Mouse (Mus musculus): ENCODE data around the gene Sash3. TPM values are rescaled to one million over a fixed set of nuclear protein-coding genes. Genes with fewer than 3 reads are reported as not detected.

Sash3 gene
- polyA plus RNA-seq, 1 experiment from 2014 or later: 1.4 TPM

- no peak overlapping the region for H3K4me2 ChIP-seq (replicated peaks; ENCODE audit: low read depth, low read length)
- H3K27me3 ChIP-seq (ENCODE audit: control insufficient read depth, insufficient read depth, low read length): no peaks in the 10 kb centered on the region
- ATAC-seq (ENCODE audit: low FRiP score, low TSS enrichment): no peak
- no peak overlapping the region for H3K9ac ChIP-seq (ENCODE audit: low read depth, low read length)
- H3K4me3 ChIP-seq (ENCODE audit: low read length): no peak overlapping the region
- H3K4me1 ChIP-seq (ENCODE audit: control insufficient read depth, insufficient read depth, low read length): no peaks in the 10 kb centered on the region
- no peaks in the 10 kb centered on the region for H3K9me3 ChIP-seq (ENCODE audit: control insufficient read depth, low read length)
- WGBS: 85% methylated on average over 6 of the region's 6 CpGs
- no peak overlapping the region for H3K27ac ChIP-seq (ENCODE audit: low read depth, low read length)
- no peaks in the 10 kb centered on the region; the same call in 1 of the 2 replicates for H3K36me3 ChIP-seq (ENCODE audit: control insufficient read depth, insufficient read depth, low read length)
These were observed 45.0 kb downstream of the Sash3 start for GRCm38 (mm10) chrX:48191261-48191660.

GRCm38 (mm10) chrX:48193235-48194152, 47.3 kb downstream of the Sash3 start:
- peak; percentile 91 for ATAC-seq (ENCODE audit: low FRiP score, low TSS enrichment)
- H3K36me3 ChIP-seq (ENCODE audit: control insufficient read depth, insufficient read depth, low read length): no peaks in the 10 kb centered on the region; the same call in 1 of the 2 replicates
- no peaks in the 10 kb centered on the region for H3K4me1 ChIP-seq (ENCODE audit: control insufficient read depth, insufficient read depth, low read length)
- H3K27me3 ChIP-seq (ENCODE audit: control insufficient read depth, insufficient read depth, low read length): no peaks in the 10 kb centered on the region
- no peak overlapping the region for H3K9ac ChIP-seq (ENCODE audit: low read depth, low read length)
- WGBS: 67% methylated on average over 14 of the region's 14 CpGs
- no peaks in the 10 kb centered on the region for H3K9me3 ChIP-seq (ENCODE audit: control insufficient read depth, low read length)
- H3K4me3 ChIP-seq (ENCODE audit: low read length): no peak overlapping the region
- no peak overlapping the region for H3K4me2 ChIP-seq (replicated peaks; ENCODE audit: low read depth, low read length)
- no peak overlapping the region for H3K27ac ChIP-seq (ENCODE audit: low read depth, low read length)

- Histone ChIP-seq H3K4me1 (ENCODE audit: control insufficient read depth, insufficient read depth, low read length) (no peaks in the 10 kb centered on the region), H3K27ac (ENCODE audit: low read depth, low read length) (no peak overlapping the region), H3K4me2 (replicated peaks; ENCODE audit: low read depth, low read length) (no peak overlapping the region), H3K9me3 (ENCODE audit: control insufficient read depth, low read length) (no peaks in the 10 kb centered on the region), H3K9ac (ENCODE audit: low read depth, low read length) (no peak overlapping the region), H3K36me3 (ENCODE audit: control insufficient read depth, insufficient read depth, low read length) (no peaks in the 10 kb centered on the region; the same call in 1 of the 2 replicates), H3K4me3 (ENCODE audit: low read length) (no peak overlapping the region), H3K27me3 (ENCODE audit: control insufficient read depth, insufficient read depth, low read length) (no peaks in the 10 kb centered on the region)
- WGBS: 87% methylated on average over 3 of the region's 3 CpGs
- no peak for ATAC-seq (ENCODE audit: low FRiP score, low TSS enrichment)
These were observed 51.6 kb downstream of the Sash3 start for GRCm38 (mm10) chrX:48197856-48198255.

GRCm38 (mm10) chrX:48199026-48199425, 52.8 kb downstream of the Sash3 start:
- H3K9ac ChIP-seq (ENCODE audit: low read depth, low read length): no peak overlapping the region
- no peak overlapping the region for H3K27ac ChIP-seq (ENCODE audit: low read depth, low read length)
- no peak overlapping the region for H3K4me2 ChIP-seq (replicated peaks; ENCODE audit: low read depth, low read length)
- H3K27me3 ChIP-seq (ENCODE audit: control insufficient read depth, insufficient read depth, low read length): no peaks in the 10 kb centered on the region
- no peaks in the 10 kb centered on the region for H3K9me3 ChIP-seq (ENCODE audit: control insufficient read depth, low read length)
- H3K4me1 ChIP-seq (ENCODE audit: control insufficient read depth, insufficient read depth, low read length): no peaks in the 10 kb centered on the region
- H3K4me3 ChIP-seq (ENCODE audit: low read length): no peak overlapping the region
- no peaks in the 10 kb centered on the region for H3K36me3 ChIP-seq (ENCODE audit: control insufficient read depth, insufficient read depth, low read length)
- ATAC-seq (ENCODE audit: low FRiP score, low TSS enrichment): no peak
- WGBS: 98% methylated on average over 2 of the region's 2 CpGs

- Histone ChIP-seq H3K27me3 (ENCODE audit: control insufficient read depth, insufficient read depth, low read length) (no peaks in the 10 kb centered on the region), H3K9me3 (ENCODE audit: control insufficient read depth, low read length) (no peaks in the 10 kb centered on the region), H3K9ac (ENCODE audit: low read depth, low read length) (no peak overlapping the region), H3K36me3 (ENCODE audit: control insufficient read depth, insufficient read depth, low read length) (no peaks in the 10 kb centered on the region), H3K4me2 (replicated peaks; ENCODE audit: low read depth, low read length) (no peak overlapping the region), H3K4me3 (ENCODE audit: low read length) (no peak overlapping the region), H3K4me1 (ENCODE audit: control insufficient read depth, insufficient read depth, low read length) (no peaks in the 10 kb centered on the region), H3K27ac (ENCODE audit: low read depth, low read length) (no peak overlapping the region)
- no peak for ATAC-seq (ENCODE audit: low FRiP score, low TSS enrichment)
- WGBS: 85% methylated on average over 3 of the region's 3 CpGs
These were observed 54.5 kb downstream of the Sash3 start for GRCm38 (mm10) chrX:48200699-48201098.

GRCm38 (mm10) chrX:48201973-48202372, 55.7 kb downstream of the Sash3 start:
- Histone ChIP-seq H3K36me3 (ENCODE audit: control insufficient read depth, insufficient read depth, low read length) (no peaks in the 10 kb centered on the region), H3K27me3 (ENCODE audit: control insufficient read depth, insufficient read depth, low read length) (no peaks in the 10 kb centered on the region), H3K9ac (ENCODE audit: low read depth, low read length) (no peak overlapping the region), H3K4me3 (ENCODE audit: low read length) (no peak overlapping the region), H3K4me1 (ENCODE audit: control insufficient read depth, insufficient read depth, low read length) (no peaks in the 10 kb centered on the region), H3K27ac (ENCODE audit: low read depth, low read length) (no peak overlapping the region), H3K4me2 (replicated peaks; ENCODE audit: low read depth, low read length) (no peak overlapping the region), H3K9me3 (ENCODE audit: control insufficient read depth, low read length) (no peaks in the 10 kb centered on the region)
- 91% methylated on average over 7 of the region's 7 CpGs for WGBS
- ATAC-seq (ENCODE audit: low FRiP score, low TSS enrichment): no peak

GRCm38 (mm10) chrX:48202436-48202835, 56.2 kb downstream of the Sash3 start:
- no peak overlapping the region for H3K4me3 ChIP-seq (ENCODE audit: low read length)
- no peak overlapping the region for H3K4me2 ChIP-seq (replicated peaks; ENCODE audit: low read depth, low read length)
- WGBS: 86% methylated on average over 7 of the region's 7 CpGs

GRCm38 (mm10) chrX:48202995-48203394, 56.8 kb downstream of the Sash3 start:
- H3K27ac ChIP-seq (ENCODE audit: low read depth, low read length): no peak overlapping the region
- H3K4me2 ChIP-seq (replicated peaks; ENCODE audit: low read depth, low read length): no peak overlapping the region
- H3K9me3 ChIP-seq (ENCODE audit: control insufficient read depth, low read length): no peaks in the 10 kb centered on the region
- WGBS: 73% methylated on average over 4 of the region's 4 CpGs
- H3K27me3 ChIP-seq (ENCODE audit: control insufficient read depth, insufficient read depth, low read length): no peaks in the 10 kb centered on the region
- no peak overlapping the region for H3K9ac ChIP-seq (ENCODE audit: low read depth, low read length)
- no peaks in the 10 kb centered on the region for H3K36me3 ChIP-seq (ENCODE audit: control insufficient read depth, insufficient read depth, low read length)
- H3K4me1 ChIP-seq (ENCODE audit: control insufficient read depth, insufficient read depth, low read length): no peaks in the 10 kb centered on the region
- no peak for ATAC-seq (ENCODE audit: low FRiP score, low TSS enrichment)
- H3K4me3 ChIP-seq (ENCODE audit: low read length): no peak overlapping the region

More at GRCm38 (mm10) chrX:48202436-48202835, 56.2 kb downstream of the Sash3 start:
- no peaks in the 10 kb centered on the region for H3K9me3 ChIP-seq (ENCODE audit: control insufficient read depth, low read length)
- no peak overlapping the region for H3K9ac ChIP-seq (ENCODE audit: low read depth, low read length)
- no peaks in the 10 kb centered on the region for H3K36me3 ChIP-seq (ENCODE audit: control insufficient read depth, insufficient read depth, low read length)
- no peak for ATAC-seq (ENCODE audit: low FRiP score, low TSS enrichment)
- no peaks in the 10 kb centered on the region for H3K27me3 ChIP-seq (ENCODE audit: control insufficient read depth, insufficient read depth, low read length)
- H3K4me1 ChIP-seq (ENCODE audit: control insufficient read depth, insufficient read depth, low read length): no peaks in the 10 kb centered on the region
- H3K27ac ChIP-seq (ENCODE audit: low read depth, low read length): no peak overlapping the region

- Histone ChIP-seq H3K4me1 (ENCODE audit: control insufficient read depth, insufficient read depth, low read length) (no peaks in the 10 kb centered on the region), H3K27ac (ENCODE audit: low read depth, low read length) (no peak overlapping the region), H3K4me3 (ENCODE audit: low read length) (no peak overlapping the region), H3K36me3 (ENCODE audit: control insufficient read depth, insufficient read depth, low read length) (no peaks in the 10 kb centered on the region), H3K27me3 (ENCODE audit: control insufficient read depth, insufficient read depth, low read length) (no peaks in the 10 kb centered on the region), H3K9me3 (ENCODE audit: control insufficient read depth, low read length) (no peaks in the 10 kb centered on the region), H3K9ac (ENCODE audit: low read depth, low read length) (no peak overlapping the region), H3K4me2 (replicated peaks; ENCODE audit: low read depth, low read length) (no peak overlapping the region)
- WGBS: 77% methylated on average over 7 of the region's 7 CpGs
- ATAC-seq (ENCODE audit: low FRiP score, low TSS enrichment): no peak
These were observed 57.5 kb downstream of the Sash3 start for GRCm38 (mm10) chrX:48203763-48204162.

All from kidney, embryonic 14.5 days (tissue).